9 mouse cellular contexts compared by ENCODE assay signal in genomic region chr19:5060365-5061330, GRCm38 (mm10). TPM values are rescaled to one million over a fixed set of nuclear protein-coding genes. Genes with fewer than 3 reads are reported as not detected.
DNase-seq lines count a peak whose midpoint lies in the region; ATAC-seq and TF ChIP-seq lines count a peak whose summit lies in the region.
"Had no signal": no experiment of that assay in that cellular context is flagged by ENCODE, and none has a peak within 500 bp of the region (broad histone marks: within the 10 kb centered on the region; RNA-seq: fewer than 3 reads in every experiment).

No protein-coding gene starts in this region.

- TF ChIP-seq CTCF in kidney, postnatal 0 days (IDR thresholded peaks at IDR 0.05; ENCODE audit: low read depth), result no peak

- H3K36me3 ChIP-seq in kidney, postnatal 0 days (ENCODE audit: insufficient read depth, low read length), result no peaks in the 10 kb centered on the region
- H3K36me3 ChIP-seq in heart, embryonic 11.5 days (ENCODE audit: control insufficient read depth, insufficient read depth, low read length), result no peaks in the 10 kb centered on the region
- H3K36me3 ChIP-seq in lung, embryonic 16.5 days (ENCODE audit: control insufficient read depth, insufficient read depth, low read length), result no peaks in the 10 kb centered on the region

- WGBS in kidney, postnatal 0 days, result 35% methylated on average over 5 of the region's 5 CpGs
- WGBS in heart, embryonic 11.5 days (ENCODE audit: insufficient replicate concordance), result 32% methylated on average over 5 of the region's 5 CpGs
- 26% methylated on average over 5 of the region's 5 CpGs for WGBS in lung, embryonic 16.5 days

- DNase-seq in kidney, postnatal 0 days (ENCODE audit: low spot score), result no peak
- DNase-seq in kidney, adult 8-10 months, result no peak
- DNase-seq in R1 (ENCODE audit: low read depth, low spot score), result peak; percentile 50
- DNase-seq in frontal cortex, postnatal 36 days (ENCODE audit: low spot score in 2 of 2), result no peak
- DNase-seq in Muller cell, postnatal 12 days (ENCODE audit: inconsistent ontology term), result no peak
- no peak for DNase-seq in urinary bladder, postnatal 10 days (ENCODE audit: low spot score)
- DNase-seq: adrenal gland, postnatal 14 days had no signal

- H3K4me3 ChIP-seq in kidney, postnatal 0 days (replicated peaks; ENCODE audit: low read depth, low read length), result no peak overlapping the region
- no peak overlapping the region for H3K4me3 ChIP-seq in heart, embryonic 11.5 days (ENCODE audit: low read depth, low read length)
- no peak overlapping the region for H3K4me3 ChIP-seq in lung, embryonic 16.5 days (ENCODE audit: low read length)

- peak overlapping the region; percentile 8 for H3K27ac ChIP-seq in kidney, postnatal 0 days
- peak overlapping the region; percentile 50 for H3K27ac ChIP-seq in heart, embryonic 11.5 days (ENCODE audit: low read depth, low read length)
- H3K27ac ChIP-seq in lung, embryonic 16.5 days (ENCODE audit: low read length), result peak overlapping the region; percentile 68

- no peak overlapping the region for H3K9ac ChIP-seq in kidney, postnatal 0 days (ENCODE audit: low read depth, low read length)
- no peak overlapping the region for H3K9ac ChIP-seq in heart, embryonic 11.5 days (ENCODE audit: low read depth, low read length)
- peak overlapping the region; percentile 51 for H3K9ac ChIP-seq in lung, embryonic 16.5 days (ENCODE audit: low read length)

- H3K9me3 ChIP-seq in kidney, postnatal 0 days (replicated peaks; ENCODE audit: low read length), result no peaks in the 10 kb centered on the region
- H3K9me3 ChIP-seq in heart, embryonic 11.5 days (replicated peaks; ENCODE audit: control insufficient read depth, low read length), result no peaks in the 10 kb centered on the region
- no peaks in the 10 kb centered on the region for H3K9me3 ChIP-seq in lung, embryonic 16.5 days (ENCODE audit: control insufficient read depth, low read length)

- H3K4me1 ChIP-seq in kidney, postnatal 0 days (replicated peaks; ENCODE audit: insufficient read depth, low read length), result peaks cover 32% of the 10 kb centered on the region
- H3K4me1 ChIP-seq in heart, embryonic 11.5 days (ENCODE audit: control insufficient read depth, insufficient read depth, low read length), result peaks cover 43% of the 10 kb centered on the region
- peaks cover 49% of the 10 kb centered on the region for H3K4me1 ChIP-seq in lung, embryonic 16.5 days (replicated peaks; ENCODE audit: control insufficient read depth, insufficient read depth, low read length)

- ATAC-seq in kidney, postnatal 0 days (replicated peaks; ENCODE audit: low FRiP score, low read depth), result no peak
- no peak for ATAC-seq in heart, embryonic 11.5 days (replicated peaks; ENCODE audit: insufficient number of reproducible peaks, low FRiP score, low TSS enrichment)
- peak; percentile 65 for ATAC-seq in lung, embryonic 16.5 days (ENCODE audit: low read depth)

- no peaks in the 10 kb centered on the region for H3K27me3 ChIP-seq in kidney, postnatal 0 days (ENCODE audit: insufficient read depth, low read length)
- H3K27me3 ChIP-seq in heart, embryonic 11.5 days (ENCODE audit: control insufficient read depth, insufficient read depth, low read length), result no peaks in the 10 kb centered on the region
- H3K27me3 ChIP-seq in lung, embryonic 16.5 days (ENCODE audit: control insufficient read depth, insufficient read depth, low read depth, low read length), result no peaks in the 10 kb centered on the region

- no peak overlapping the region for H3K4me2 ChIP-seq in kidney, postnatal 0 days (ENCODE audit: low read length)
- H3K4me2 ChIP-seq in heart, embryonic 11.5 days, result no peak overlapping the region
- no peak overlapping the region; the same call in 1 of the 2 replicates for H3K4me2 ChIP-seq in lung, embryonic 16.5 days (ENCODE audit: low read depth, low read length)

RNA-seq across cellular contexts. Expression of gene Cd248, which starts 7.2 kb away (rescaled TPM):
- 35.0 and 40.6 TPM in 2 replicates for polyA plus RNA-seq in kidney, postnatal 0 days (2015; fragmentation: Nextera tagmentation; extraction: Ambion mirVana)
- polyA plus RNA-seq in heart, embryonic 11.5 days (2014; fragmentation: Nextera tagmentation; extraction: Ambion mirVana), result 24.2 and 27.3 TPM in 2 replicates
- 69.1 and 80.6 TPM in 2 replicates for polyA plus RNA-seq in lung, embryonic 16.5 days (2015; fragmentation: Nextera tagmentation; extraction: Ambion mirVana)

RNA-seq across cellular contexts. Expression of gene Rin1, which starts 10.4 kb away (rescaled TPM):
- 2.8 and 3.2 TPM in 2 replicates for polyA plus RNA-seq in kidney, postnatal 0 days (2015; fragmentation: Nextera tagmentation; extraction: Ambion mirVana)
- 3.0 and 4.3 TPM in 2 replicates for polyA plus RNA-seq in heart, embryonic 11.5 days (2014; fragmentation: Nextera tagmentation; extraction: Ambion mirVana)
- polyA plus RNA-seq in lung, embryonic 16.5 days (2015; fragmentation: Nextera tagmentation; extraction: Ambion mirVana), result 3.7 and 4.2 TPM in 2 replicates

RNA-seq across cellular contexts. Expression of gene Brms1, which starts 19.5 kb away (rescaled TPM):
- polyA plus RNA-seq in kidney, postnatal 0 days (2015; fragmentation: Nextera tagmentation; extraction: Ambion mirVana), result 40.2 and 44.0 TPM in 2 replicates
- polyA plus RNA-seq in heart, embryonic 11.5 days (2014; fragmentation: Nextera tagmentation; extraction: Ambion mirVana), result 35.3 and 36.4 TPM in 2 replicates
- 41.6 and 45.0 TPM in 2 replicates for polyA plus RNA-seq in lung, embryonic 16.5 days (2015; fragmentation: Nextera tagmentation; extraction: Ambion mirVana)

RNA-seq across cellular contexts. Expression of gene AC124502.3, which starts 22.0 kb away (rescaled TPM):
- polyA plus RNA-seq in kidney, postnatal 0 days (2015; fragmentation: Nextera tagmentation; extraction: Ambion mirVana), result 1.1 and 1.3 TPM in 2 replicates
- polyA plus RNA-seq in heart, embryonic 11.5 days (2014; fragmentation: Nextera tagmentation; extraction: Ambion mirVana), result 0.93 and 2.0 TPM in 2 replicates
- 2.5 and 3.5 TPM in 2 replicates for polyA plus RNA-seq in lung, embryonic 16.5 days (2015; fragmentation: Nextera tagmentation; extraction: Ambion mirVana)

RNA-seq across cellular contexts. Expression of gene B4gat1, which starts 22.0 kb away (rescaled TPM):
- polyA plus RNA-seq in kidney, postnatal 0 days (2015; fragmentation: Nextera tagmentation; extraction: Ambion mirVana), result 57.1 and 64.2 TPM in 2 replicates
- polyA plus RNA-seq in heart, embryonic 11.5 days (2014; fragmentation: Nextera tagmentation; extraction: Ambion mirVana), result 37.4 and 46.9 TPM in 2 replicates
- 47.6 and 49.4 TPM in 2 replicates for polyA plus RNA-seq in lung, embryonic 16.5 days (2015; fragmentation: Nextera tagmentation; extraction: Ambion mirVana)

Comparison
In these comparisons a context has a peak if more than half of its experiments do, and no peak if none do; other contexts are left out.
1. H3K27ac ChIP-seq: peak in every context shown above with its lines; median percentile 68 in lung, embryonic 16.5 days; 50 in heart, embryonic 11.5 days; 8 in kidney, postnatal 0 days.